Mouse (Mus musculus): ENCODE data around the gene Cacnb2. TPM values are rescaled to one million over a fixed set of nuclear protein-coding genes. Genes with fewer than 3 reads are reported as not detected.

The Cacnb2 gene
- polyA plus RNA-seq, 1 experiment from 2014 or later, result 3.4 TPM

GRCm38 (mm10) chr2:14841272-14841671 lies 238.4 kb downstream of the Cacnb2 start:
- Histone ChIP-seq H3K27ac (no peak overlapping the region), H3K4me1 (no peaks in the 10 kb centered on the region), H3K27me3 (no peaks in the 10 kb centered on the region), H3K9me3 (no peaks in the 10 kb centered on the region), H3K9ac (no peak overlapping the region), H3K36me3 (no peaks in the 10 kb centered on the region), H3K4me3 (no peak overlapping the region), H3K4me2 (replicated peaks) (no peak overlapping the region)
- WGBS, result 56% methylated on average over 1 of the region's 1 CpGs
- no peak for ATAC-seq (ENCODE audit: insufficient number of reproducible peaks, insufficient read depth, low FRiP score, low TSS enrichment)

- no peak for ATAC-seq (ENCODE audit: insufficient number of reproducible peaks, insufficient read depth, low FRiP score, low TSS enrichment)
- Histone ChIP-seq H3K9ac (no peak overlapping the region), H3K27ac (no peak overlapping the region), H3K4me3 (no peak overlapping the region), H3K27me3 (no peaks in the 10 kb centered on the region), H3K36me3 (no peaks in the 10 kb centered on the region), H3K4me1 (no peaks in the 10 kb centered on the region), H3K4me2 (replicated peaks) (no peak overlapping the region), H3K9me3 (no peaks in the 10 kb centered on the region)
- WGBS, result 66% methylated on average over 1 of the region's 1 CpGs
Observed at GRCm38 (mm10) chr2:14846727-14847126, 243.8 kb downstream of the Cacnb2 start.

GRCm38 (mm10) chr2:14847188-14847587 lies 244.3 kb downstream of the Cacnb2 start:
- Histone ChIP-seq H3K9me3 (no peaks in the 10 kb centered on the region), H3K4me2 (replicated peaks) (no peak overlapping the region), H3K9ac (no peak overlapping the region), H3K36me3 (no peaks in the 10 kb centered on the region), H3K27ac (no peak overlapping the region), H3K4me1 (no peaks in the 10 kb centered on the region), H3K4me3 (no peak overlapping the region), H3K27me3 (no peaks in the 10 kb centered on the region)
- WGBS, result 88% methylated on average over 1 of the region's 1 CpGs
- ATAC-seq (ENCODE audit: insufficient number of reproducible peaks, insufficient read depth, low FRiP score, low TSS enrichment), result no peak

GRCm38 (mm10) chr2:14850831-14851230 lies 247.9 kb downstream of the Cacnb2 start:
- H3K27me3 ChIP-seq, result no peaks in the 10 kb centered on the region
- H3K4me2 ChIP-seq (replicated peaks), result no peak overlapping the region
- H3K4me1 ChIP-seq, result no peaks in the 10 kb centered on the region
- no peak overlapping the region for H3K9ac ChIP-seq
- 81% methylated on average over 1 of the region's 1 CpGs for WGBS
- no peak overlapping the region for H3K4me3 ChIP-seq
- no peak for ATAC-seq (ENCODE audit: insufficient number of reproducible peaks, insufficient read depth, low FRiP score, low TSS enrichment)
- no peaks in the 10 kb centered on the region for H3K9me3 ChIP-seq
- no peak overlapping the region for H3K27ac ChIP-seq
- no peaks in the 10 kb centered on the region for H3K36me3 ChIP-seq

GRCm38 (mm10) chr2:14851383-14851782 lies 248.5 kb downstream of the Cacnb2 start:
- H3K9ac ChIP-seq, result no peak overlapping the region
- H3K4me2 ChIP-seq (replicated peaks), result no peak overlapping the region
- no peaks in the 10 kb centered on the region for H3K4me1 ChIP-seq
- no peak overlapping the region for H3K27ac ChIP-seq
- no peaks in the 10 kb centered on the region for H3K9me3 ChIP-seq
- 86% methylated on average over 1 of the region's 1 CpGs for WGBS
- H3K36me3 ChIP-seq, result no peaks in the 10 kb centered on the region
- no peak for ATAC-seq (ENCODE audit: insufficient number of reproducible peaks, insufficient read depth, low FRiP score, low TSS enrichment)
- H3K4me3 ChIP-seq, result no peak overlapping the region
- H3K27me3 ChIP-seq, result no peaks in the 10 kb centered on the region

GRCm38 (mm10) chr2:14854054-14854453 lies 251.2 kb downstream of the Cacnb2 start:
- Histone ChIP-seq H3K4me1 (no peaks in the 10 kb centered on the region), H3K36me3 (no peaks in the 10 kb centered on the region), H3K9ac (no peak overlapping the region), H3K4me2 (replicated peaks) (no peak overlapping the region), H3K4me3 (no peak overlapping the region), H3K27me3 (no peaks in the 10 kb centered on the region), H3K27ac (no peak overlapping the region), H3K9me3 (no peaks in the 10 kb centered on the region)
- ATAC-seq (ENCODE audit: insufficient number of reproducible peaks, insufficient read depth, low FRiP score, low TSS enrichment), result no peak
- WGBS, result 88% methylated on average over 2 of the region's 2 CpGs

- no peak overlapping the region for H3K4me2 ChIP-seq (replicated peaks)
- no peaks in the 10 kb centered on the region for H3K9me3 ChIP-seq
- no peaks in the 10 kb centered on the region for H3K36me3 ChIP-seq
- no peaks in the 10 kb centered on the region for H3K27me3 ChIP-seq
- H3K9ac ChIP-seq, result no peak overlapping the region
- H3K4me1 ChIP-seq, result no peaks in the 10 kb centered on the region
- 96% methylated on average over 1 of the region's 1 CpGs for WGBS
- ATAC-seq (ENCODE audit: insufficient number of reproducible peaks, insufficient read depth, low FRiP score, low TSS enrichment), result no peak
- H3K4me3 ChIP-seq, result no peak overlapping the region
- no peak overlapping the region for H3K27ac ChIP-seq
Observed at GRCm38 (mm10) chr2:14858301-14858700, 255.4 kb downstream of the Cacnb2 start.

- Histone ChIP-seq H3K4me3 (no peak overlapping the region), H3K27me3 (no peaks in the 10 kb centered on the region), H3K4me2 (replicated peaks) (no peak overlapping the region), H3K9me3 (no peaks in the 10 kb centered on the region), H3K9ac (no peak overlapping the region), H3K4me1 (no peaks in the 10 kb centered on the region), H3K27ac (no peak overlapping the region), H3K36me3 (no peaks in the 10 kb centered on the region)
- no peak for ATAC-seq (ENCODE audit: insufficient number of reproducible peaks, insufficient read depth, low FRiP score, low TSS enrichment)
- WGBS, result 57% methylated on average over 3 of the region's 3 CpGs
Observed at GRCm38 (mm10) chr2:14860350-14860749, 257.5 kb downstream of the Cacnb2 start.

- Histone ChIP-seq H3K27ac (no peak overlapping the region), H3K27me3 (no peaks in the 10 kb centered on the region), H3K4me3 (no peak overlapping the region), H3K9ac (no peak overlapping the region), H3K4me2 (replicated peaks) (no peak overlapping the region), H3K9me3 (no peaks in the 10 kb centered on the region), H3K36me3 (no peaks in the 10 kb centered on the region), H3K4me1 (no peaks in the 10 kb centered on the region)
- ATAC-seq (ENCODE audit: insufficient number of reproducible peaks, insufficient read depth, low FRiP score, low TSS enrichment), result no peak
- 28% methylated on average over 2 of the region's 2 CpGs for WGBS
Observed at GRCm38 (mm10) chr2:14861613-14862012, 258.7 kb downstream of the Cacnb2 start.

- ATAC-seq (ENCODE audit: insufficient number of reproducible peaks, insufficient read depth, low FRiP score, low TSS enrichment), result no peak
- H3K4me2 ChIP-seq (replicated peaks), result no peak overlapping the region
- H3K4me1 ChIP-seq, result no peaks in the 10 kb centered on the region
- no peak overlapping the region for H3K27ac ChIP-seq
- no peaks in the 10 kb centered on the region for H3K27me3 ChIP-seq
- no peaks in the 10 kb centered on the region for H3K36me3 ChIP-seq
- H3K9ac ChIP-seq, result no peak overlapping the region
- no peaks in the 10 kb centered on the region for H3K9me3 ChIP-seq
- WGBS, result 30% methylated on average over 1 of the region's 1 CpGs
- no peak overlapping the region for H3K4me3 ChIP-seq
Observed at GRCm38 (mm10) chr2:14862981-14863380, 260.1 kb downstream of the Cacnb2 start.

GRCm38 (mm10) chr2:14873116-14873515 lies 270.2 kb downstream of the Cacnb2 start:
- H3K27ac ChIP-seq, result no peak overlapping the region
- H3K4me2 ChIP-seq (replicated peaks), result no peak overlapping the region
- H3K4me1 ChIP-seq, result peaks cover 16% of the 10 kb centered on the region
- 52% methylated on average over 1 of the region's 1 CpGs for WGBS
- no peak overlapping the region for H3K9ac ChIP-seq
- H3K9me3 ChIP-seq, result no peaks in the 10 kb centered on the region
- H3K4me3 ChIP-seq, result no peak overlapping the region
- no peak for ATAC-seq (ENCODE audit: insufficient number of reproducible peaks, insufficient read depth, low FRiP score, low TSS enrichment)
- no peaks in the 10 kb centered on the region for H3K27me3 ChIP-seq
- H3K36me3 ChIP-seq, result no peaks in the 10 kb centered on the region

GRCm38 (mm10) chr2:14873701-14874181 lies 270.9 kb downstream of the Cacnb2 start:
- no peak for ATAC-seq (ENCODE audit: insufficient number of reproducible peaks, insufficient read depth, low FRiP score, low TSS enrichment)
- H3K4me3 ChIP-seq, result peak overlapping the region; percentile 22; the same call in 1 of the 2 replicates
- WGBS, result 5% methylated on average over 15 of the region's 15 CpGs
- no peaks in the 10 kb centered on the region for H3K9me3 ChIP-seq
- peak overlapping the region; percentile 48 for H3K4me2 ChIP-seq (replicated peaks)
- H3K27ac ChIP-seq, result no peak overlapping the region
- no peak overlapping the region for H3K9ac ChIP-seq
- peaks cover 16% of the 10 kb centered on the region for H3K4me1 ChIP-seq
- H3K27me3 ChIP-seq, result no peaks in the 10 kb centered on the region
- no peaks in the 10 kb centered on the region for H3K36me3 ChIP-seq

Data from embryonic facial prominence, embryonic 12.5 days (tissue).